In genomic region chr12:84113676-84114075, GRCm38 (mm10) we compare ENCODE assay signal across 9 mouse cellular contexts. TPM values are rescaled to one million over a fixed set of nuclear protein-coding genes. Genes with fewer than 3 reads are reported as not detected.
DNase-seq lines count a peak whose midpoint lies in the region; ATAC-seq and TF ChIP-seq lines count a peak whose summit lies in the region.
"Had no signal": no experiment of that assay in that cellular context is flagged by ENCODE, and none has a peak within 500 bp of the region (broad histone marks: within the 10 kb centered on the region; RNA-seq: fewer than 3 reads in every experiment).

No protein-coding gene starts in this region.

- peak overlapping the region; percentile 74 for H3K4me2 ChIP-seq in lung, embryonic 14.5 days
- H3K4me2 ChIP-seq in intestine, postnatal 0 days (replicated peaks; ENCODE audit: low read depth), result peak overlapping the region; percentile 89
- peak overlapping the region; percentile 82 for H3K4me2 ChIP-seq in neural tube, embryonic 13.5 days

- no peaks in the 10 kb centered on the region for H3K27me3 ChIP-seq in lung, embryonic 14.5 days (ENCODE audit: insufficient read depth, low read length)
- no peaks in the 10 kb centered on the region for H3K27me3 ChIP-seq in forebrain, embryonic 10.5 days (ENCODE audit: poor library complexity, severe bottlenecking)
- H3K27me3 ChIP-seq in intestine, postnatal 0 days (replicated peaks; ENCODE audit: control insufficient read depth, insufficient read depth, low read length), result no peaks in the 10 kb centered on the region
- no peaks in the 10 kb centered on the region for H3K27me3 ChIP-seq in neural tube, embryonic 13.5 days

- no peak for DNase-seq in lung, embryonic 14.5 days
- no peak for DNase-seq in lung, adult 18-20 months
- DNase-seq in forebrain, embryonic 10.5 days (ENCODE audit: extremely low spot score, low spot score), result no peak
- DNase-seq in retina, embryonic 14.5 days (ENCODE audit: low spot score), result no peak
- no peak for DNase-seq in frontal cortex, postnatal 10 days (ENCODE audit: low spot score in 2 of 2)
- no peak for DNase-seq in cerebellum, postnatal 14 days

- no peak overlapping the region for H3K27ac ChIP-seq in lung, embryonic 14.5 days (ENCODE audit: low read depth)
- H3K27ac ChIP-seq in forebrain, embryonic 10.5 days, result peak overlapping the region; percentile 89
- H3K27ac ChIP-seq in intestine, postnatal 0 days (ENCODE audit: low read depth, low read length), result no peak overlapping the region
- H3K27ac ChIP-seq in neural tube, embryonic 13.5 days (replicated peaks), result no peak overlapping the region

- H3K9me3 ChIP-seq in lung, embryonic 14.5 days (ENCODE audit: low read depth, low read length), result no peaks in the 10 kb centered on the region
- no peaks in the 10 kb centered on the region for H3K9me3 ChIP-seq in forebrain, embryonic 10.5 days
- H3K9me3 ChIP-seq in intestine, postnatal 0 days (ENCODE audit: control insufficient read depth), result no peaks in the 10 kb centered on the region
- H3K9me3 ChIP-seq in neural tube, embryonic 13.5 days, result no peaks in the 10 kb centered on the region

- TF ChIP-seq CTCF in lung, embryonic 14.5 days (IDR thresholded peaks at IDR 0.05; ENCODE audit: low read depth), result no peak
- no peak for TF ChIP-seq CTCF in intestine, postnatal 0 days (IDR thresholded peaks at IDR 0.05; ENCODE audit: low read depth)

- no peaks in the 10 kb centered on the region for H3K4me1 ChIP-seq in lung, embryonic 14.5 days (ENCODE audit: insufficient read depth)
- H3K4me1 ChIP-seq in forebrain, embryonic 10.5 days, result peaks cover 14% of the 10 kb centered on the region
- no peaks in the 10 kb centered on the region for H3K4me1 ChIP-seq in intestine, postnatal 0 days (replicated peaks; ENCODE audit: control insufficient read depth, insufficient read depth, low read length)
- H3K4me1 ChIP-seq in neural tube, embryonic 13.5 days (replicated peaks), result peaks cover 12% of the 10 kb centered on the region

- 30% methylated on average over 6 of the region's 6 CpGs for WGBS in lung, embryonic 14.5 days
- 52% methylated on average over 6 of the region's 6 CpGs for WGBS in forebrain, embryonic 10.5 days
- 32% methylated on average over 6 of the region's 6 CpGs for WGBS in intestine, postnatal 0 days
- 57% methylated on average over 6 of the region's 6 CpGs for WGBS in neural tube, embryonic 13.5 days

- no peak overlapping the region for H3K9ac ChIP-seq in lung, embryonic 14.5 days
- no peak overlapping the region for H3K9ac ChIP-seq in intestine, postnatal 0 days (ENCODE audit: low read depth, low read length)
- peak overlapping the region; percentile 85; the same call in 1 of the 2 replicates for H3K9ac ChIP-seq in neural tube, embryonic 13.5 days

- H3K4me3 ChIP-seq in lung, embryonic 14.5 days (ENCODE audit: low read depth, low read length), result peak overlapping the region; percentile 62
- peak overlapping the region; percentile 87 for H3K4me3 ChIP-seq in forebrain, embryonic 10.5 days
- peak overlapping the region; percentile 70; the same call in 1 of the 2 replicates for H3K4me3 ChIP-seq in intestine, postnatal 0 days (ENCODE audit: low read depth, low read length)
- H3K4me3 ChIP-seq in neural tube, embryonic 13.5 days, result peak overlapping the region; percentile 84

- H3K36me3 ChIP-seq in lung, embryonic 14.5 days (ENCODE audit: insufficient read depth), result no peaks in the 10 kb centered on the region
- H3K36me3 ChIP-seq in forebrain, embryonic 10.5 days (replicated peaks), result no peaks in the 10 kb centered on the region
- peaks cover 7% of the 10 kb centered on the region; the same call in 1 of the 2 replicates for H3K36me3 ChIP-seq in intestine, postnatal 0 days (ENCODE audit: control insufficient read depth, insufficient read depth)
- no peaks in the 10 kb centered on the region for H3K36me3 ChIP-seq in neural tube, embryonic 13.5 days

- no peak for ATAC-seq in lung, embryonic 14.5 days (ENCODE audit: insufficient read depth)
- no peak for ATAC-seq in intestine, postnatal 0 days
- 0 out of 2 replicates have a peak, but pooled peaks have one; percentile 5 for ATAC-seq in neural tube, embryonic 13.5 days (ENCODE audit: low read depth)

RNA-seq across cellular contexts. Expression of gene Dnal1, which starts 0.5 kb away (rescaled TPM):
- polyA plus RNA-seq in lung, embryonic 14.5 days (2014; fragmentation: Nextera tagmentation; extraction: Ambion mirVana), result 4.1 and 5.2 TPM in 2 replicates
- polyA plus RNA-seq in forebrain, embryonic 10.5 days (2016; fragmentation: Nextera tagmentation; extraction: Ambion mirVana), result 4.2 and 4.8 TPM in 2 replicates
- 1.0 and 1.3 TPM in 2 replicates for polyA plus RNA-seq in intestine, postnatal 0 days (2015; fragmentation: Nextera tagmentation; extraction: Ambion mirVana)
- 4.9 and 7.0 TPM in 2 replicates for polyA plus RNA-seq in neural tube, embryonic 13.5 days (2015; fragmentation: Nextera tagmentation; extraction: Ambion mirVana)

RNA-seq across cellular contexts. Expression of gene Acot6, which starts 13.2 kb away (rescaled TPM):
- polyA plus RNA-seq in lung, embryonic 14.5 days (2014; fragmentation: Nextera tagmentation; extraction: Ambion mirVana), result 1.8 and 2.3 TPM in 2 replicates
- 0.69 and 0.98 TPM in 2 replicates for polyA plus RNA-seq in forebrain, embryonic 10.5 days (2016; fragmentation: Nextera tagmentation; extraction: Ambion mirVana)
- polyA plus RNA-seq in intestine, postnatal 0 days (2015; fragmentation: Nextera tagmentation; extraction: Ambion mirVana), result 8.4 and 9.7 TPM in 2 replicates
- 0.63 and 1.0 TPM in 2 replicates for polyA plus RNA-seq in neural tube, embryonic 13.5 days (2015; fragmentation: Nextera tagmentation; extraction: Ambion mirVana)

RNA-seq across cellular contexts. Expression of gene Pnma1, which starts 34.6 kb away (rescaled TPM):
- 0.68 and 0.79 TPM in 2 replicates for polyA plus RNA-seq in lung, embryonic 14.5 days (2014; fragmentation: Nextera tagmentation; extraction: Ambion mirVana)
- polyA plus RNA-seq in forebrain, embryonic 10.5 days (2016; fragmentation: Nextera tagmentation; extraction: Ambion mirVana), result 1.3 and 1.8 TPM in 2 replicates
- polyA plus RNA-seq in intestine, postnatal 0 days (2015; fragmentation: Nextera tagmentation; extraction: Ambion mirVana), result 0.30 and 0.43 TPM in 2 replicates
- polyA plus RNA-seq in neural tube, embryonic 13.5 days (2015; fragmentation: Nextera tagmentation; extraction: Ambion mirVana), result 3.1 and 3.7 TPM in 2 replicates
- polyA plus RNA-seq: liver, adult 2 months had no signal

RNA-seq across cellular contexts. Expression of gene Acot5, which starts 44.6 kb away (rescaled TPM):
- polyA plus RNA-seq in lung, embryonic 14.5 days (2014; fragmentation: Nextera tagmentation; extraction: Ambion mirVana), result not detected in 2 replicates
- polyA plus RNA-seq in forebrain, embryonic 10.5 days (2016; fragmentation: Nextera tagmentation; extraction: Ambion mirVana), result not detected in 2 replicates
- 6.6 and 7.8 TPM in 2 replicates for polyA plus RNA-seq in intestine, postnatal 0 days (2015; fragmentation: Nextera tagmentation; extraction: Ambion mirVana)
- polyA plus RNA-seq in neural tube, embryonic 13.5 days (2015; fragmentation: Nextera tagmentation; extraction: Ambion mirVana), result 0.14 and 0.23 TPM in 2 replicates
- polyA plus RNA-seq: liver, adult 2 months had no signal
